Mouse (Mus musculus) testis, adult 2 months (tissue): ENCODE results near the gene Chdh.

Experiments used
- CTCF ChIP-seq: fragments of 200-500 bp; IDR thresholded peaks from 2 replicates; pipeline ENCODE4 v1.5.1; 2012; ENCODE audit warnings: low read depth, mild to moderate bottlenecking, inconsistent platforms, low read length, moderate library complexity; ENCODE audit not compliant: control insufficient read depth, insufficient read depth, insufficient replicate concordance
- POLR2A ChIP-seq: fragments of 200-500 bp; IDR thresholded peaks from 2 replicates; pipeline ENCODE4 v1.6.1; 2012; ENCODE audit warnings: low read depth, mild to moderate bottlenecking, inconsistent platforms, low read length, moderate library complexity; ENCODE audit not compliant: control insufficient read depth

- TF ChIP-seq CTCF: no peak
- TF ChIP-seq POLR2A: no peak
Measured at GRCm38 (mm10) chr14:29994976-29995375, 13.8 kb upstream of the Chdh start.
